Mouse (Mus musculus) intestine, embryonic 14.5 days (tissue): Measurements from ENCODE around the gene Man1c1. TPM values are rescaled to one million over a fixed set of nuclear protein-coding genes. Genes with fewer than 3 reads are reported as not detected.

ENCODE experiments used
- ATAC-seq: fragments of 200-750 bp; cut with Nextera tagmentation; replicated peaks from 2 replicates; pipeline ENCODE4 v1.8.0; 2017; ENCODE audit warnings: low read depth, moderate number of reproducible peaks, moderate TSS enrichment, moderate library complexity; ENCODE audit not compliant: low FRiP score, low TSS enrichment
- DNase-seq: peaks from one replicate; pipeline ENCODE4 v3.0.0-alpha.2; 2018; ENCODE audit warnings: low spot score
- H3K27ac ChIP-seq: fragments of 300-500 bp; sonication (generic); 2 replicates; pipeline ENCODE4 v1.5.1; 2014; ENCODE audit warnings: low read depth, mild to moderate bottlenecking, control low read depth
- H3K27me3 ChIP-seq: fragments of 300-500 bp; sonication (generic); replicated peaks from 2 replicates; pipeline ENCODE4 v1.6.1; 2014; ENCODE audit warnings: low read length, control low read depth; ENCODE audit not compliant: control insufficient read depth, insufficient read depth
- H3K36me3 ChIP-seq: fragments of 300-500 bp; sonication (generic); 2 replicates; pipeline ENCODE4 v1.6.1; 2014; ENCODE audit warnings: low read length, control low read depth; ENCODE audit not compliant: control insufficient read depth, insufficient read depth
- H3K4me1 ChIP-seq: fragments of 300-500 bp; sonication (generic); replicated peaks from 2 replicates; pipeline ENCODE4 v1.6.1; 2014; ENCODE audit warnings: low read length, control low read depth, mixed read lengths; ENCODE audit not compliant: control insufficient read depth, insufficient read depth
- H3K4me2 ChIP-seq: fragments of 300-500 bp; sonication (generic); 2 replicates; pipeline ENCODE4 v1.6.1; 2014; ENCODE audit warnings: low read length
- H3K4me3 ChIP-seq: fragments of 300-500 bp; sonication (generic); 2 replicates; pipeline ENCODE4 v1.5.1; 2014; ENCODE audit warnings: low read depth, low read length, control low read depth, mixed read lengths
- H3K9ac ChIP-seq: fragments of 300-500 bp; sonication (generic); 2 replicates; pipeline ENCODE4 v1.6.1; 2014; ENCODE audit warnings: mild to moderate bottlenecking, low read length
- H3K9me3 ChIP-seq: fragments of 300-500 bp; sonication (generic); 2 replicates; pipeline ENCODE4 v1.6.1; 2016; ENCODE audit warnings: low read length, control low read depth; ENCODE audit not compliant: control insufficient read depth
- WGBS: fragments of 180-500 bp; shearing (Covaris S2); extraction: QIAGEN DNeasy Blood & Tissue Kit; methylation state at CpG from one replicate; pipeline ENCODE4 v1.1.7; 2014; 5-methylcytosine and 5-hydroxymethylcytosine counted together
- polyA plus RNA-seq: library from polyadenylated mRNA; unstranded; fragments of >200 nt; fragmentation: Nextera tagmentation; extraction: Ambion mirVana; gene quantifications from 2 replicates; pipeline ENCODE4 v1.2.1, GENCODE M21; 2014

Man1c1 gene
- polyA plus RNA-seq, 1 experiment from 2014 or later, result 3.6 TPM

DNA sequence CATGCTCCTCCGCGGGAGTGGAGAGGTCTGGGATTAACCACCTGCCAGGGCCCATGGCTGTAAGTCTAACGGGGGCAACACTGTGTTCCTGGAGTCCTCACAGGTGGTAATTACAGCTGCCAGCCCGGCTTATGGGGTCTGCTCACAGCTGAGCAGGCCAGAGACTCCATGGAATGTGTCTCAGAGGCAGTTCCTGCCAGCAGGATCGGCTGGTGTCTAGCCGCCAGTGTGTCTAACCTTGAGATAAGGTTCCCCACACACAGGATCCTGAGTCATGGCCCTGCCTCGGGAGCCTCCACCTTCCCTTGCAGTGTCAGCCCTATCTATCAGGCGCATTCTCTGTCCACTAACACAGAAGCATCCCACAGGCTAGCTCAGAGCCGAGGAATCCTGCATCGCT lies 41.0 kb downstream of the Man1c1 start:
- ATAC-seq, result no peak
- Histone ChIP-seq H3K27ac (no peak overlapping the region), H3K9me3 (no peaks in the 10 kb centered on the region), H3K36me3 (no peaks in the 10 kb centered on the region), H3K27me3 (no peaks in the 10 kb centered on the region), H3K4me2 (no peak overlapping the region), H3K4me3 (no peak overlapping the region), H3K9ac (no peak overlapping the region), H3K4me1 (peaks cover 8% of the 10 kb centered on the region)
- WGBS, result 37% methylated on average over 10 of the region's 10 CpGs
- DNase-seq, result no peak

DNA sequence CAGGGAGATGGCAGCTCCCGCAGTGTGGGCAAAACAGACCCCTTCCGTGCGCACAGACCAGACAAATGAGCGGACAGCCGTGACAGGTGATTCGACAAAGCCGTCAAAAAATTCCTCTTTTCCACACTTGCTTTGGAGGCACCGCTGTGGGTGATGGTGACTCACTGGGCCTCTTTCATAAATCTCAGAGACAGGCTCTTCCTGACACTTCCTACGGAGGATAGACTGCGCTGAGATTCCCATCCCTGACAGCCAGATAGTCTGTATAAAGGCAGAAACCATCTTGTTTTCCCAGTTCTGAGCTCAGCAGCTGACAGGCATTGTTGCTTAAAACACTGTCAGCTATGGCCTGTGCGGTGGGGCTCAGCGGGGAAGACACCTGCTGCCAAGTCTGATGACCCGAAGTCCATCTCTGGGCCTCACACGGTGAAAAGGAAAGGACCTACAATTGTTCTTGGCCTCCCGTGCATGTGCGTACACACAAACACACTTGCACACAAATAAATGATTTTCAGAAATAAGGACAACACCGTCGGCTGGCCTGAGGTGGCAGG lies 43.4 kb downstream of the Man1c1 start:
- peak overlapping the region; percentile 50; the same call in 1 of the 2 replicates for H3K4me2 ChIP-seq

DNA sequence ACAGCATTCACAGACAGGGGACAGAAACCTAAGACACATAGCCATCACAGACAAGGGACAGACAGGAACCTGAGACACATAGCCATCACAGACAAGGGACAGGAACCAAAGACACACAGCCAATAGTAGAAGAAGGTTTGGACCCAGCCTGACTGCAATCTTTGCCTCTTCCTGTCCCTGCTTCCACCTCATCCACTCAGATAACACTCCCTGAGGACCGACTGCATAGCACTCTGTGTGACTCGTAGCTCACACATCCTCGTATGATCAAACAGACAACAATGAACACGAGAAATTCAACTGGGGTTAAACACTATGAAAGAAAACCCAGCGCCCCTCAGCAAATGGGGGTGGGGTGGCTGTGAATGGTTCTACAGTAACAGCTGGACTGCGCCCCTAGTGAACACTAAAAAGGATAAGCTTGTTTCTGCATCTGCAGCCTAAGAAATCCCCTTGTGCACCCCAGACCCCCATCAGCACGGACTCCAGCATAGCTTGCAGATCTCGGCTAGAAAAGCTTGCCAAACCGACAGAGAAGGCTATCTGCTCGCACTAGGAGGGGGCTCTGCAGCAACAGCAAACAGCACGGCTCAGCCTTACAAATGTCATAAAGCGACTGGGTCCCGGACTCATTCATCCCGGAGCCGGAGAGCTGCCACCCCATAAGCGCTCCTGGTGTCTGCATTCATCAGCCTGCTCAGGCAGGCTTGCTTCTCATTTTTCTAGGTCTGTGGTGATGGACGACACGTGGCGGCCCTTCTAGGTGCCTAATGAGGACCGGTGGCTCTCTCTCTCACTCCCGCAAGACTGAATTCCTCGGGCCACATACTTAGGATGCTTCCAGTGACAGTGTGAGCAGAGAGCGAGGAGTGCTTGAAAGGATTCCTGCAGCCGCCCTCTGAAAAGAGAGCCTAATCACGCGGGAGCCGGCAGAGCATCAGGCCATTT lies 44.5 kb downstream of the Man1c1 start:
- Histone ChIP-seq H3K9ac (peak overlapping the region; percentile 18; the same call in 1 of the 2 replicates), H3K4me2 (peak overlapping the region; percentile 50), H3K4me1 (peaks cover 8% of the 10 kb centered on the region), H3K4me3 (no peak overlapping the region), H3K27ac (no peak overlapping the region), H3K9me3 (no peaks in the 10 kb centered on the region), H3K27me3 (no peaks in the 10 kb centered on the region), H3K36me3 (no peaks in the 10 kb centered on the region)
- WGBS, result 13% methylated on average over 27 of the region's 27 CpGs
- ATAC-seq, result no peak
- peak; percentile 65 for DNase-seq

More for the DNA sequence above, 43.4 kb downstream of the Man1c1 start:
- no peak overlapping the region for H3K27ac ChIP-seq
- DNase-seq (no peak), ATAC-seq (no peak)
- no peak overlapping the region for H3K9ac ChIP-seq
- H3K4me3 ChIP-seq, result no peak overlapping the region
- no peaks in the 10 kb centered on the region for H3K27me3 ChIP-seq
- WGBS, result 45% methylated on average over 18 of the region's 18 CpGs
- no peaks in the 10 kb centered on the region for H3K36me3 ChIP-seq
- H3K4me1 ChIP-seq, result peaks cover 8% of the 10 kb centered on the region
- no peaks in the 10 kb centered on the region for H3K9me3 ChIP-seq

DNA sequence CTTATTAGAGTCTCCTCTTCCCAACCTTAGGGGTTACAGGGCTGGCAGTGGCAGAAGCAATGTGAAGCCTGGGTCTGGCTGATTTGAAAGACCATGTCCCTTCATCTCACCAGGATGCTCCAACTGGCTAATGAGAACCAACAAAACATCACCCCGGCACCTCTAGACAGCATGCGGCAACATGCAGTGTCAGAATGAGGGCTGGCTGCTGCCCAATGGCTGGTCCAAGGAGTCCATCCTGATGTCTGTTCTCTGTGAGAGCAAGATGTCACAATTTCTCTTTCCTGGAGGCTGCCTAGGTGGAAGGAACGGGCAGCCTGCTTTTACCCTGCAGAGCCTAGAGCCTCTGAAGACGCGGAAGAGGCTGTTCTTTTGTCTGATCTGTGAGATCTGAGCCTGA lies 46.6 kb downstream of the Man1c1 start:
- Histone ChIP-seq H3K9ac (no peak overlapping the region), H3K27me3 (no peaks in the 10 kb centered on the region), H3K9me3 (no peaks in the 10 kb centered on the region), H3K4me2 (no peak overlapping the region), H3K4me3 (no peak overlapping the region), H3K36me3 (no peaks in the 10 kb centered on the region), H3K27ac (no peak overlapping the region), H3K4me1 (peaks cover 8% of the 10 kb centered on the region)
- DNase-seq (no peak), ATAC-seq (no peak)
- WGBS, result 74% methylated on average over 5 of the region's 5 CpGs

DNA sequence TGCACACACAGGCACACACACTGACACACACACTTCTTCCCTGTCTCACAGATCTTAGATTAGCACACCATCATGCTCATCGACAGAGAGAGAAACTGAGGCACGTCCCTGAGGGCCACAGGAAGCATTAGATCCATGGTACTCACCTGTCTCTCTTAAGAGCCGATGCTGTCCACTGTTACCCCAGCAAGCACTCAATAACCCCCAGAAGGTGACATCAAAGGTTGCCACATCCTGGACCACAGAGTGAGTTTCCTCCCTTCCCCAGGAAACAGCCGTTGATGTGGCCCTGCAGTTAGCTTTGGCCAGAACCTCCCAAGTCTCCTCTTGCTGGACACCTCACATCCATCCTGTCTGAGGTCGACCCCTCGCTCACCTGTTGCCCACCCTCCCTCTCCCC lies 49.7 kb downstream of the Man1c1 start:
- Histone ChIP-seq H3K27ac (no peak overlapping the region), H3K4me3 (no peak overlapping the region), H3K4me1 (no peaks in the 10 kb centered on the region; the same call in 1 of the 2 replicates), H3K9me3 (no peaks in the 10 kb centered on the region), H3K36me3 (no peaks in the 10 kb centered on the region), H3K9ac (no peak overlapping the region), H3K4me2 (no peak overlapping the region), H3K27me3 (no peaks in the 10 kb centered on the region)
- DNase-seq (no peak), ATAC-seq (no peak)
- whole genome bisulfite sequencing, result 74% methylated on average over 6 of the region's 6 CpGs

DNA sequence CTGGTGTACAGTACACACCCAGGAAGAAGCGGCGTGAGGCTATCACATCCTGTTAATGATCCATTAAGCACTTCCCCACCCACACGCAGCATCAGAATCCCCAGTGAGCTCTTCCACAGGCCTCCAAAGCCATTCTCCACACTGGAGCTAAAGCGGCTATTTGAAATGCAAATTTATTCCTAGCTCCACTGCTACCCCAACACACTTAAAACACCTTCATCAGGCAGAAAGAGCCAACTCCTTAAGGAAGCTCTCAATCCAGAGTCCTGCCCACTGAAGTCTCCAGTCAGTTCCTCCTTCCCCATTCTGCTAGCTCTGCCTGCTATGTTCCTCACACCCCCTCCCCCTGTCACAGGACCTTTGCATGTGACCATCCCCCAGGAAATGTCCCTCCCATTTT lies 51.4 kb downstream of the Man1c1 start:
- WGBS, result 79% methylated on average over 4 of the region's 4 CpGs
- no peak overlapping the region for H3K4me2 ChIP-seq
- no peak for ATAC-seq

DNA sequence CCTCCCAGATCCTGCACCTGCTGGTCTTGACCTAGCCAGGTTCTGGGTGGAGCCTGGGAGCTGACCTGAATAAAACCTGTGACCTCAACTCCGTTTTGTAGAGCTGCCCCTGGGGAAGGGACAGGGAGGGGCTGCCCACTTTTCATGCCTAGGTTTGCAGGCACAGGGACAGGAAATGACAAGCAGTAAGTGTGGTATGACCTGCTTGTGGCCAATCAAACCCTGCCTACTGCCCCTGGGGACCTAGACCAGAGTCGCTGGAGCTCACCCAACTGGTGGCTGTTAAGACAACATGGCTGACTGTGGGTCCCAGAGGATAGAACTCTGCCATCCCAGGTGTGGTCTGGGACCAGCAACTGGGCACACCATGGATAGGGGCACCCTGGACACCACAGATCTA lies 51.9 kb downstream of the Man1c1 start:
- Histone ChIP-seq H3K4me2 (no peak overlapping the region), H3K27me3 (no peaks in the 10 kb centered on the region), H3K36me3 (no peaks in the 10 kb centered on the region), H3K9me3 (no peaks in the 10 kb centered on the region), H3K4me3 (no peak overlapping the region), H3K27ac (no peak overlapping the region), H3K9ac (no peak overlapping the region), H3K4me1 (no peaks in the 10 kb centered on the region)
- ATAC-seq (no peak), DNase-seq (no peak)
- 62% methylated on average over 2 of the region's 2 CpGs for WGBS

More for the DNA sequence above, 51.4 kb downstream of the Man1c1 start:
- no peak overlapping the region for H3K9ac ChIP-seq
- H3K36me3 ChIP-seq, result no peaks in the 10 kb centered on the region
- DNase-seq, result no peak
- H3K9me3 ChIP-seq, result no peaks in the 10 kb centered on the region
- no peak overlapping the region for H3K27ac ChIP-seq
- no peaks in the 10 kb centered on the region for H3K27me3 ChIP-seq
- H3K4me3 ChIP-seq, result no peak overlapping the region
- H3K4me1 ChIP-seq, result no peaks in the 10 kb centered on the region

DNA sequence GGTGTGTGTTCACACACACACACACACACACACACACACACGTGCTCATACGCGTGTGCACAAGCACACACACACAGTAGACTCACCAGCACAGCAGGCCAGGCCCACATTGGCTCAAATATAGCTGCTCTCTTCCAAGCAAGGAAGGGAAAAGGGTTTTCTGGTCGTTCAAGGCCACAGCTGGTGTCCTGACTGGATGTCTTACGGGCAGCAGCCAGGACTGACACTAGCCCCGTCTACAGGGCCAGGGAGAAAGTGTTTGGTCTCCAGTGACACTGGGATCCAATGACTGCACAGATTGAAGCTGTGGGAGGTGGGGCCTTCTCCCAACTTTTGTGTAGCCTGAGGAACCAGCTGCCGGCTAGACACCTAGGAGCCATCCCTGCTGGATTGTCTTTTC lies 52.7 kb downstream of the Man1c1 start:
- ATAC-seq (no peak), DNase-seq (no peak)
- Histone ChIP-seq H3K4me2 (no peak overlapping the region), H3K27ac (no peak overlapping the region), H3K9ac (no peak overlapping the region), H3K4me1 (no peaks in the 10 kb centered on the region; the same call in 1 of the 2 replicates), H3K9me3 (no peaks in the 10 kb centered on the region), H3K36me3 (no peaks in the 10 kb centered on the region), H3K27me3 (no peaks in the 10 kb centered on the region), H3K4me3 (no peak overlapping the region)
- WGBS, result 67% methylated on average over 7 of the region's 7 CpGs
